Mouse (Mus musculus) limb, embryonic 14.5 days (tissue): ENCODE results near the gene Hadhb. TPM values are rescaled to one million over a fixed set of nuclear protein-coding genes. Genes with fewer than 3 reads are reported as not detected.

Source experiments
- ATAC-seq: fragments of 200-750 bp; cut with Nextera tagmentation; 2 replicates; pipeline ENCODE4 v1.8.0; 2017; ENCODE audit warnings: low read depth, moderate number of reproducible peaks, moderate TSS enrichment; ENCODE audit not compliant: low FRiP score
- DNase-seq: peaks from one replicate; pipeline ENCODE4 v3.0.0-alpha.2; 2015; ENCODE audit warnings: low spot score
- H3K27ac ChIP-seq: fragments of 300-500 bp; sonication (generic); replicated peaks from 2 replicates; pipeline ENCODE4 v1.5.1; 2014; ENCODE audit warnings: low read depth, mild to moderate bottlenecking, low read length, moderate library complexity, mixed read lengths
- H3K27me3 ChIP-seq: fragments of 300-500 bp; sonication (generic); 2 replicates; pipeline ENCODE4 v1.6.1; 2014; ENCODE audit warnings: low read length, mixed read lengths; ENCODE audit not compliant: control insufficient read depth, insufficient read depth
- H3K36me3 ChIP-seq: fragments of 300-500 bp; sonication (generic); 2 replicates; pipeline ENCODE4 v1.6.1; 2014; ENCODE audit warnings: mild to moderate bottlenecking, low read length, moderate library complexity, mixed read lengths; ENCODE audit not compliant: control insufficient read depth, insufficient read depth
- H3K4me1 ChIP-seq: fragments of 300-500 bp; sonication (generic); 2 replicates; pipeline ENCODE4 v1.6.1; 2014; ENCODE audit warnings: antibody characterized with exemption, low read length, mixed read lengths; ENCODE audit not compliant: control insufficient read depth, insufficient read depth
- H3K4me2 ChIP-seq: fragments of 300-500 bp; sonication (generic); replicated peaks from 2 replicates; pipeline ENCODE4 v1.6.1; 2014; ENCODE audit warnings: low read depth, mild to moderate bottlenecking, low read length, moderate library complexity; ENCODE audit not compliant: severe bottlenecking
- H3K4me3 ChIP-seq: fragments of 300-500 bp; sonication (generic); replicated peaks from 2 replicates; pipeline ENCODE4 v1.5.1; 2014; ENCODE audit warnings: low read length
- H3K9ac ChIP-seq: fragments of 300-500 bp; sonication (generic); 2 replicates; pipeline ENCODE4 v1.6.1; 2014; ENCODE audit warnings: mild to moderate bottlenecking, low read depth, low read length, moderate library complexity; ENCODE audit not compliant: severe bottlenecking
- H3K9me3 ChIP-seq: fragments of 300-500 bp; sonication (generic); 2 replicates; pipeline ENCODE4 v1.6.1; 2016; ENCODE audit warnings: low read length; ENCODE audit not compliant: control insufficient read depth
- POLR2A ChIP-seq: fragments of 200-500 bp; IDR thresholded peaks from 2 replicates; pipeline ENCODE4 v1.8.0; 2012; ENCODE audit warnings: inconsistent platforms, mild to moderate bottlenecking, moderate library complexity, borderline replicate concordance; ENCODE audit not compliant: insufficient read depth, insufficient read length; ENCODE audit errors: extremely low read depth
- WGBS: fragments of 180-500 bp; shearing (Covaris S2); extraction: QIAGEN DNeasy Blood & Tissue Kit; methylation state at CpG from one replicate; pipeline ENCODE4 v1.1.7; 2014; 5-methylcytosine and 5-hydroxymethylcytosine counted together
- polyA plus RNA-seq, 2 experiments: library from polyadenylated mRNA; depleted of rRNA in 1 of 2; stranded (reverse) in 1 of 2; unstranded in 1 of 2; fragments of >200 nt; fragmentation: Nextera tagmentation in 1 of 2; extraction: Ambion mirVana in 1 of 2; gene quantifications; 2 replicates each; pipeline versions ENCODE4 v1.2.1 to v1.2.3; 2012 to 2014

Gene Hadhb
- polyA plus RNA-seq, 2 experiments: 74.3 to 128 TPM

- H3K4me2 ChIP-seq: no peak overlapping the region
- ATAC-seq: no peak
- peaks cover 6% of the 10 kb centered on the region; the same call in 1 of the 2 replicates for H3K36me3 ChIP-seq
- peaks cover 7% of the 10 kb centered on the region for H3K4me1 ChIP-seq
- 88% methylated on average over 6 of the region's 6 CpGs for WGBS
- no peaks in the 10 kb centered on the region for H3K9me3 ChIP-seq
- H3K9ac ChIP-seq: no peak overlapping the region
- no peaks in the 10 kb centered on the region for H3K27me3 ChIP-seq
- no peak overlapping the region for H3K27ac ChIP-seq
- TF ChIP-seq POLR2A: no peak
- no peak for DNase-seq
- no peak overlapping the region for H3K4me3 ChIP-seq
These were observed 4.6 kb downstream of the Hadhb start for GRCm38 (mm10) chr5:30159601-30160000.

- H3K9ac ChIP-seq: no peak overlapping the region
- H3K4me1 ChIP-seq: no peaks in the 10 kb centered on the region
- ATAC-seq (no peak), DNase-seq (no peak)
- H3K27me3 ChIP-seq: no peaks in the 10 kb centered on the region
- H3K27ac ChIP-seq: no peak overlapping the region
- no peak overlapping the region for H3K4me3 ChIP-seq
- WGBS: 95% methylated on average over 1 of the region's 1 CpGs
- no peaks in the 10 kb centered on the region for H3K9me3 ChIP-seq
- H3K4me2 ChIP-seq: no peak overlapping the region
- peaks cover 10% of the 10 kb centered on the region; the same call in 1 of the 2 replicates for H3K36me3 ChIP-seq
- no peak for TF ChIP-seq POLR2A
These were observed 6.8 kb downstream of the Hadhb start for GRCm38 (mm10) chr5:30161836-30162235.

GRCm38 (mm10) chr5:30162339-30162738, 7.3 kb downstream of the Hadhb start:
- Histone ChIP-seq H3K36me3 (peaks cover 10% of the 10 kb centered on the region; the same call in 1 of the 2 replicates), H3K4me2 (no peak overlapping the region), H3K27ac (no peak overlapping the region), H3K9me3 (no peaks in the 10 kb centered on the region), H3K27me3 (no peaks in the 10 kb centered on the region), H3K9ac (no peak overlapping the region), H3K4me3 (no peak overlapping the region), H3K4me1 (no peaks in the 10 kb centered on the region)
- no peak for TF ChIP-seq POLR2A
- ATAC-seq (no peak), DNase-seq (no peak)
- WGBS: 62% methylated on average over 6 of the region's 6 CpGs

DNA sequence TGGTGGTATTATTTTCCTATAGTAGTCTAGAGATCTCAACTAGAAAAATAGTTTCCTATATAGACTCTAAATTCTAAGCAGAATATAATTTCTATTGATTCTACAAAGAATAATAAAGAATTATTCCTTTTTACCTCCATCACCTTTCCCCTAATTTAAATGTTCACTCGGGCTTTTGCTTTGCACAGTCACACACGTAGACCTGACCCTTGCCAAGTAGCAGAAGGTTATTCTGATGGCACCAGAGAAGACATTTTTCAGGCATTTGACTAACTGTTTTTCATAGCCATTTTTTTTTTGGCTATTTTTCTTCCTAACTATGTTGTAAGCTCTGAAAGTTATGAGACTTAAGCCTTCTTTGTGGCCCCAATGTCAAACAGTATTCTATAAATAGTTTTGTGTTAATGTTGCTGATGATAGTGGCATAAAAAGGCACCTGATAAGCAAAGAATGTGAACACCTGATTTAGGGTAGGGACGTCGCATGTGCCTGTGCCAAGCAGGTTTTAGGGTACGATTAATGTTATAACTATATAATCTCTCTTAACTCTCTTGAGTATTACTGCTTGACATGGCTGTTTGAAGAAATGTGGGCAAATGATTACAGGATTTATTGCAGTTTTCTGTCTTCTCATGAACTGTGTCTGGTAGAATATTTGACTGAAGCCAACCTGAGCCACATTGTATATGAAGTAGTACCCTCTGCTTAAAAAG, 10.3 kb downstream of the Hadhb start:
- no peak for TF ChIP-seq POLR2A
- Histone ChIP-seq H3K4me2 (no peak overlapping the region), H3K27me3 (no peaks in the 10 kb centered on the region), H3K4me1 (no peaks in the 10 kb centered on the region), H3K9me3 (no peaks in the 10 kb centered on the region), H3K27ac (no peak overlapping the region), H3K9ac (no peak overlapping the region), H3K4me3 (no peak overlapping the region), H3K36me3 (peaks cover 27% of the 10 kb centered on the region)
- ATAC-seq: no peak
- DNase-seq: no peak
- WGBS: 94% methylated on average over 5 of the region's 5 CpGs

DNA sequence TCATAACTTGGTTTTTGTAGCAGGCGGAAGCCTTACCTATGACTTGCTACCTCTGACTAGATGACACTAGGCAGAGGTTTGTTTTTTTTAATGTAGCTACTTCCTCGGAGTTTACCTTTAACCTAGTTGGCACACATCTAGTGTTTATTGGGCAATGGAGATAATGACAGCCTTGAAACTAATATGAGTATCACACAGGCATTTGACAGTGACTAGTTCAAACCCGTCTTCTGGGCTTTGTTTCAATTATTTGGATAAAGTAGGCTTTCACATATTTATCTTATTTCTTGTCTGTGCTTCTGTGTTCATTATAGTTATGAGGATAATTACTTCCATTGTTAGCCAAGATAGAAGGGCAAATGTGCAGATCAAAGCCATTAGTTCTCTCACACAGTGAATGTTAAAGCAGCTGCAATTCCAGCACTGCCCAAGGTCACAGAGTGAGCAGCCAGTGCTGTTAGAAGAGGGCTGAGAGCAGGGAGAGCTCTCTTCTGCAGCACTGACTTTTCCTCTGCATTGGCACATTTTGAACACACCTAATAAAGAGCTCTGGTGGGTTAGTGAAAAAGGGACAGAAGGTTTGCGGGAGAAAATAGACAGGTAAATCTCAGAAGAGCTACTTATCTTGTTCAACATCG, 15.4 kb downstream of the Hadhb start:
- Histone ChIP-seq H3K27ac (no peak overlapping the region), H3K4me1 (no peaks in the 10 kb centered on the region), H3K4me3 (no peak overlapping the region), H3K9ac (no peak overlapping the region), H3K4me2 (no peak overlapping the region), H3K36me3 (peaks cover 67% of the 10 kb centered on the region), H3K9me3 (no peaks in the 10 kb centered on the region), H3K27me3 (no peaks in the 10 kb centered on the region)
- DNase-seq: no peak
- no peak for ATAC-seq
- TF ChIP-seq POLR2A: no peak
- WGBS: 72% methylated on average over 5 of the region's 5 CpGs
